Mouse (Mus musculus) neutrophil, adult 5-6 weeks (primary cell): Measurements from ENCODE around the gene Ifna1. TPM values are rescaled to one million over a fixed set of nuclear protein-coding genes. Genes with fewer than 3 reads are reported as not detected.

Experiments
- ATAC-seq: fragments of 151-379, 151-347 bp; 2 replicates; pipeline ENCODE4 v1.8.0; 2017; ENCODE audit warnings: mild to moderate bottlenecking, moderate TSS enrichment; ENCODE audit not compliant: insufficient number of reproducible peaks, poor library complexity, low FRiP score, severe bottlenecking; ENCODE audit errors: extremely low read depth
- total RNA-seq: library from RNA; stranded (forward); fragments of 200-1000 nt; gene quantifications from 2 replicates; pipeline ENCODE4 v1.2.3, GENCODE M21; 2017

Gene Ifna1
- total RNA-seq, 1 experiment from 2014 or later = not detected

GRCm38 (mm10) chr4:88867366-88867925 is 17.6 kb downstream of the Ifna1 start:
- peak; percentile 88 for ATAC-seq

- ATAC-seq = peak; percentile 29; the same call in 1 of the 2 replicates
Measured at GRCm38 (mm10) chr4:88867926-88868911, 18.3 kb downstream of the Ifna1 start.

GRCm38 (mm10) chr4:88872691-88873090 is 22.8 kb downstream of the Ifna1 start:
- ATAC-seq = peak; percentile 52; the same call in 1 of the 2 replicates

GRCm38 (mm10) chr4:88875435-88876095 is 25.7 kb downstream of the Ifna1 start:
- ATAC-seq = no peak

- no peak for ATAC-seq
Measured at GRCm38 (mm10) chr4:88876520-88876919, 26.6 kb downstream of the Ifna1 start.

GRCm38 (mm10) chr4:88878246-88878645 is 28.4 kb downstream of the Ifna1 start:
- ATAC-seq = peak; percentile 52; the same call in 1 of the 2 replicates

- no peak for ATAC-seq
Measured at GRCm38 (mm10) chr4:88878772-88879171, 28.9 kb downstream of the Ifna1 start.

GRCm38 (mm10) chr4:88880101-88880500 is 30.2 kb downstream of the Ifna1 start, which contains the start of gene Ifne:
Ifne (minus strand) TSS chr4:88880201.
- ATAC-seq = no peak

- ATAC-seq = no peak
Measured at GRCm38 (mm10) chr4:88888236-88888635, 38.3 kb downstream of the Ifna1 start.

- ATAC-seq = no peak
Measured at GRCm38 (mm10) chr4:88893201-88893754, 43.4 kb downstream of the Ifna1 start.

Other genes starting within 250 kb of the Ifna1 start
- gene Ifna12, start 246.7 kb upstream of the Ifna1 start, total RNA-seq = not detected in 2 replicates
- not detected in 2 replicates for gene C87499, start 215.7 kb upstream of the Ifna1 start, total RNA-seq
- gene Ifna13, start 205.6 kb upstream of the Ifna1 start, total RNA-seq = not detected in 2 replicates
- gene Ifna16, start 173.2 kb upstream of the Ifna1 start, total RNA-seq = not detected in 2 replicates
- not detected in 2 replicates for gene Ifna2, start 166.2 kb upstream of the Ifna1 start, total RNA-seq
- gene Ifnab, start 158.7 kb upstream of the Ifna1 start, total RNA-seq = not detected in 2 replicates
- 0.93 TPM in 1 of 2 replicates, not detected in the other for gene Gm26566, start 128.3 kb upstream of the Ifna1 start, total RNA-seq
- 45.5 and 48.4 TPM in 2 replicates for gene Klhl9, start 127.6 kb upstream of the Ifna1 start, total RNA-seq
- gene Gm13271, start 95.2 kb upstream of the Ifna1 start, total RNA-seq = not detected in 2 replicates
- 0.35 TPM in 1 of 2 replicates, not detected in the other for gene Gm13283, start 90.0 kb upstream of the Ifna1 start, total RNA-seq
- gene Gm13290, start 76.3 kb upstream of the Ifna1 start, total RNA-seq = not detected in 2 replicates
- not detected in 2 replicates for gene Gm13289, start 73.2 kb upstream of the Ifna1 start, total RNA-seq
- gene Gm13272, start 70.2 kb upstream of the Ifna1 start, total RNA-seq = not detected in 2 replicates
- not detected in 2 replicates for gene Ifnz, start 68.0 kb upstream of the Ifna1 start, total RNA-seq
- gene Gm13276, start 64.4 kb upstream of the Ifna1 start, total RNA-seq = not detected in 2 replicates
- not detected in 2 replicates for gene Gm13277, start 61.5 kb upstream of the Ifna1 start, total RNA-seq
- not detected in 2 replicates for gene Gm13278, start 58.5 kb upstream of the Ifna1 start, total RNA-seq
- gene Gm13275, start 55.6 kb upstream of the Ifna1 start, total RNA-seq = not detected in 2 replicates
- gene Gm13279, start 52.7 kb upstream of the Ifna1 start, total RNA-seq = not detected in 2 replicates
- not detected in 2 replicates for gene Gm13285, start 50.4 kb upstream of the Ifna1 start, total RNA-seq
- not detected in 2 replicates for gene Gm13287, start 46.8 kb upstream of the Ifna1 start, total RNA-seq
- gene Gm13288, start 44.6 kb upstream of the Ifna1 start, total RNA-seq = not detected in 2 replicates
- gene Ifna7, start 33.9 kb upstream of the Ifna1 start, total RNA-seq = not detected in 2 replicates
- not detected in 2 replicates for gene Ifna11, start 30.1 kb upstream of the Ifna1 start, total RNA-seq
- not detected in 2 replicates for gene Ifna6, start 22.7 kb upstream of the Ifna1 start, total RNA-seq
- gene Ifna5, start 14.6 kb upstream of the Ifna1 start, total RNA-seq = not detected in 2 replicates
- gene Ifna4, start 8.2 kb upstream of the Ifna1 start, total RNA-seq = not detected in 2 replicates
- gene Ifne, start 30.1 kb downstream of the Ifna1 start, total RNA-seq = not detected in 2 replicates